In the genomic region with DNA sequence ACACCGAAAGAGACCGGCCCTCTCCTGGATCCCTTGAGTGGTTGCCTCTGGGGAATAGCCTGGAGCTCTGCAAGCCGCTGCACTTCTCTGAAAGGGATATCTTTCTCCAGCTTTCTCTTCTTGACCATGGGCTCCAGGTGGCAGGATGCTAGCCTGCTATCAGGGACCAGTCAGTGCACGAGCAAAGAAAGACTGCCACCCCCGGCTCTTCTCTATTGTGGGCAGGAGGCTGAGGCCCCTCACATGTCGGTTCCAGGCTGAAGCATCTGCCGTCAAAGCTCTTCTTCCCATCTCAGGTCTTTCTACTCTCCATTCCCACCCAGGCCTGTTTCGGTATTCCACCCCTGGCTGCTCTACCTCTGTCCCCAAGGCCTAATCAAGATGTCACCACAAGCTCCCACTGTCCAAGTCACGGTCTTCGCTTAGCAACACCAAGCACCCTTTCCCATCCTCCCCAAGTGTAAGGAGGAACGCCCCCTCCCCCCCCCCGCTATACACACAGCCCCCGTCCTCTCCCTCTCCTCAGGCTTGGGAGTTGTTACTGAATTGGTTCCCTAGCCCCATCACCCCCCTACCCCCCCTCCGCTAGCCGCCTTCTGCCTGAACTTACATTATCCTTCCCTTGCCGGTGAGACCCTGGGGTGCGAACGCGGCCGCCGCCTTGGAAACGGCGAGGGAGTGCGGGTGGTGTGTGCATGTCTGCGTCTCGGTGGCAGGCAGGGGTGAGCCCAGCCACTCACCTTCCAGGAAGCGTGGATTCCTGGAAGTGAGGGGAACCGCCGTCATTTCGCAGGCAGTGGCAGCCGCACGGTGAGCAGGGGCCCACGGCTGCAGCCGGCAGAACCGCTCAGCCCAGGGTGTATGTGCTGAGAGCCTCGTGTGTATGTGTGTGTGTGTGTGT, we compare ENCODE assay signal across 8 mouse cellular contexts. TPM values are rescaled to one million over a fixed set of nuclear protein-coding genes. Genes with fewer than 3 reads are reported as not detected.
DNase-seq lines count a peak whose midpoint lies in the region; ATAC-seq and TF ChIP-seq lines count a peak whose summit lies in the region.

Gene Ikzf4 (minus strand): TSS at position 881 of the 901 bp plus-strand sequence.

- no peaks in the 10 kb centered on the region; the same call in 1 of the 2 replicates for H3K4me1 ChIP-seq in embryonic facial prominence, embryonic 11.5 days (ENCODE audit: control insufficient read depth, insufficient read depth, low read length)
- peaks cover 18% of the 10 kb centered on the region for H3K4me1 ChIP-seq in heart, postnatal 0 days (ENCODE audit: control insufficient read depth, insufficient read depth)
- peaks cover 2% of the 10 kb centered on the region; the same call in 1 of the 2 replicates for H3K4me1 ChIP-seq in lung, embryonic 14.5 days (ENCODE audit: insufficient read depth)

- peak; percentile 71 for ATAC-seq in embryonic facial prominence, embryonic 11.5 days (replicated peaks; ENCODE audit: insufficient number of reproducible peaks, low FRiP score, low TSS enrichment, low read depth)
- peak; percentile 58 for ATAC-seq in heart, postnatal 0 days (ENCODE audit: insufficient read depth, low read depth)
- peak; percentile 79 for ATAC-seq in lung, embryonic 14.5 days (ENCODE audit: insufficient read depth)
- ATAC-seq in monocyte, adult 5-6 weeks (replicated peaks; ENCODE audit: insufficient number of reproducible peaks, low FRiP score, low TSS enrichment, poor library complexity, severe bottlenecking) = no peak

- WGBS in embryonic facial prominence, embryonic 11.5 days = 3% methylated on average over 35 of the region's 36 CpGs
- 6% methylated on average over 35 of the region's 36 CpGs for whole genome bisulfite sequencing in heart, postnatal 0 days
- 3% methylated on average over 35 of the region's 36 CpGs for WGBS in lung, embryonic 14.5 days

- no peaks in the 10 kb centered on the region for H3K27me3 ChIP-seq in embryonic facial prominence, embryonic 11.5 days (ENCODE audit: control insufficient read depth, insufficient read depth, low read length)
- no peaks in the 10 kb centered on the region; the same call in 1 of the 2 replicates for H3K27me3 ChIP-seq in heart, postnatal 0 days (ENCODE audit: control insufficient read depth, insufficient read depth, low read length)
- no peaks in the 10 kb centered on the region; the same call in 1 of the 2 replicates for H3K27me3 ChIP-seq in lung, embryonic 14.5 days (ENCODE audit: insufficient read depth, low read length)

- peak within 1 kb of the TSS; percentile 82 for H3K4me2 ChIP-seq in embryonic facial prominence, embryonic 11.5 days (ENCODE audit: low read depth, low read length)
- H3K4me2 ChIP-seq in heart, postnatal 0 days (ENCODE audit: low read depth, low read length) = peak within 1 kb of the TSS; percentile 72
- peak within 1 kb of the TSS; percentile 84 for H3K4me2 ChIP-seq in lung, embryonic 14.5 days

- peak within 1 kb of the TSS; percentile 75 for H3K9ac ChIP-seq in embryonic facial prominence, embryonic 11.5 days (replicated peaks; ENCODE audit: low read length)
- no peak within 1 kb of the TSS; the same call in 1 of the 2 replicates for H3K9ac ChIP-seq in heart, postnatal 0 days (replicated peaks; ENCODE audit: low read depth, low read length)
- H3K9ac ChIP-seq in lung, embryonic 14.5 days = peak within 1 kb of the TSS; percentile 58

- TF ChIP-seq EP300 in heart, postnatal 0 days (IDR thresholded peaks at IDR 0.05; ENCODE audit: low read depth) = no peak

- no peaks in the 10 kb centered on the region for H3K36me3 ChIP-seq in embryonic facial prominence, embryonic 11.5 days (replicated peaks; ENCODE audit: control insufficient read depth, insufficient read depth, low read depth, low read length)
- no peaks in the 10 kb centered on the region for H3K36me3 ChIP-seq in heart, postnatal 0 days (replicated peaks; ENCODE audit: control insufficient read depth, insufficient read depth, low read length)
- H3K36me3 ChIP-seq in lung, embryonic 14.5 days (ENCODE audit: insufficient read depth) = 0 out of 2 replicates have a peak, but pooled peaks cover 3% of the 10 kb centered on the region

- peak within 1 kb of the TSS; percentile 45 for H3K4me3 ChIP-seq in embryonic facial prominence, embryonic 11.5 days (ENCODE audit: low read depth, low read length)
- H3K4me3 ChIP-seq in heart, postnatal 0 days (ENCODE audit: low read depth, low read length) = peak within 1 kb of the TSS; percentile 45
- H3K4me3 ChIP-seq in lung, embryonic 14.5 days (ENCODE audit: low read depth, low read length) = peak within 1 kb of the TSS; percentile 39

- DNase-seq in CD4-positive, CD25-positive, alpha-beta regulatory T cell, adult 2 months (ENCODE audit: low read depth, low spot score) = peak; percentile 84
- DNase-seq in ZHBTc4 (ENCODE audit: low read depth, low spot score) = peak; percentile 75
- peak; percentile 60 for DNase-seq in embryonic facial prominence, embryonic 11.5 days (ENCODE audit: low spot score)
- DNase-seq in heart, postnatal 0 days (ENCODE audit: low spot score) = no peak
- DNase-seq in layer of hippocampus, adult 18-20 months (ENCODE audit: low spot score in 2 of 2) = peak; percentile 19 to 47
- peak; percentile 65 for DNase-seq in lung, embryonic 14.5 days
- peak; percentile 79 for DNase-seq in retina, postnatal 1 day

- 0 out of 2 replicates have a peak within 1 kb of the TSS, but pooled peaks have one; percentile 5 for H3K27ac ChIP-seq in embryonic facial prominence, embryonic 11.5 days (replicated peaks; ENCODE audit: low read depth, low read length)
- peak within 1 kb of the TSS; percentile 35; the same call in 1 of the 2 replicates for H3K27ac ChIP-seq in heart, postnatal 0 days (ENCODE audit: low read depth)
- H3K27ac ChIP-seq in lung, embryonic 14.5 days (ENCODE audit: low read depth) = no peak within 1 kb of the TSS

- H3K9me3 ChIP-seq in embryonic facial prominence, embryonic 11.5 days (replicated peaks; ENCODE audit: control insufficient read depth, low read length) = no peaks in the 10 kb centered on the region
- H3K9me3 ChIP-seq in heart, postnatal 0 days (replicated peaks; ENCODE audit: control insufficient read depth, low read length) = no peaks in the 10 kb centered on the region
- H3K9me3 ChIP-seq in lung, embryonic 14.5 days (ENCODE audit: low read depth, low read length) = no peaks in the 10 kb centered on the region

- no peak for TF ChIP-seq CTCF in heart, postnatal 0 days (IDR thresholded peaks at IDR 0.05; ENCODE audit: low read depth)
- no peak for TF ChIP-seq CTCF in lung, embryonic 14.5 days (IDR thresholded peaks at IDR 0.05; ENCODE audit: low read depth)

RNA-seq across cellular contexts. Expression of gene Ikzf4, which starts in this region (rescaled TPM):
- polyA plus RNA-seq in embryonic facial prominence, embryonic 11.5 days (2014; fragmentation: Nextera tagmentation; extraction: Ambion mirVana) = 3.5 and 4.9 TPM in 2 replicates
- 0.11 and 1.4 TPM in 2 replicates for total RNA-seq in heart, postnatal 0 days (2014; rRNA removed; ENCODE audit: low replicate concordance)
- polyA plus RNA-seq in heart, postnatal 0 days (2015; fragmentation: Nextera tagmentation; extraction: Ambion mirVana) = 0.52 and 0.59 TPM in 2 replicates
- total RNA-seq in layer of hippocampus, adult 18-20 months (2021) = 10 to 100 TPM; 15.5 to 16.5 TPM
- polyA plus RNA-seq in lung, embryonic 14.5 days (2014; fragmentation: Nextera tagmentation; extraction: Ambion mirVana) = 2.0 and 3.5 TPM in 2 replicates
- not detected in 3 replicates for total RNA-seq in monocyte, adult 5-6 weeks (2017)
